Mouse (Mus musculus) midbrain, embryonic 13.5 days (tissue): ENCODE results near the gene Rmnd5b. TPM values are rescaled to one million over a fixed set of nuclear protein-coding genes. Genes with fewer than 3 reads are reported as not detected.

Source experiments
- ATAC-seq: fragments of 200-750 bp; cut with Nextera tagmentation; 2 replicates; pipeline ENCODE4 v1.8.0; 2017; ENCODE audit warnings: mild to moderate bottlenecking, moderate TSS enrichment, moderate library complexity
- H3K27ac ChIP-seq: fragments of 300-500 bp; sonication (generic); 2 replicates; pipeline ENCODE4 v1.5.1; 2015; ENCODE audit warnings: inconsistent platforms, mild to moderate bottlenecking, moderate library complexity
- H3K27me3 ChIP-seq: fragments of 300-500 bp; sonication (generic); 2 replicates; pipeline ENCODE4 v1.6.1; 2015; ENCODE audit warnings: mild to moderate bottlenecking, inconsistent platforms
- H3K36me3 ChIP-seq: fragments of 300-500 bp; sonication (generic); 2 replicates; pipeline ENCODE4 v1.6.1; 2015; ENCODE audit warnings: mild to moderate bottlenecking, inconsistent platforms
- H3K4me1 ChIP-seq: fragments of 300-500 bp; sonication (generic); replicated peaks from 2 replicates; pipeline ENCODE4 v1.6.1; 2015; ENCODE audit warnings: inconsistent platforms
- H3K4me2 ChIP-seq: fragments of 300-500 bp; sonication (generic); replicated peaks from 2 replicates; pipeline ENCODE4 v1.6.1; 2015; ENCODE audit warnings: moderate library complexity, mild to moderate bottlenecking, inconsistent platforms
- H3K4me3 ChIP-seq: fragments of 300-500 bp; sonication (generic); replicated peaks from 2 replicates; pipeline ENCODE4 v1.5.1; 2015; ENCODE audit warnings: mild to moderate bottlenecking, inconsistent platforms
- H3K9ac ChIP-seq: fragments of 300-500 bp; sonication (generic); replicated peaks from 2 replicates; pipeline ENCODE4 v1.6.1; 2015; ENCODE audit warnings: mild to moderate bottlenecking, inconsistent platforms
- H3K9me3 ChIP-seq: fragments of 300-500 bp; sonication (generic); 2 replicates; pipeline ENCODE4 v1.6.1; 2016; ENCODE audit warnings: mild to moderate bottlenecking, inconsistent platforms
- WGBS: fragments of 180-500 bp; shearing (Covaris S2); methylation state at CpG from one replicate; pipeline ENCODE4 v1.1.7; 2015; 5-methylcytosine and 5-hydroxymethylcytosine counted together
- polyA plus RNA-seq: library from polyadenylated mRNA; unstranded; fragments of >200 nt; fragmentation: Nextera tagmentation; extraction: Ambion mirVana; gene quantifications from 2 replicates; pipeline ENCODE4 v1.2.1, GENCODE M21; 2015

The Rmnd5b gene
- polyA plus RNA-seq, 1 experiment from 2014 or later, result 71.8 TPM

DNA sequence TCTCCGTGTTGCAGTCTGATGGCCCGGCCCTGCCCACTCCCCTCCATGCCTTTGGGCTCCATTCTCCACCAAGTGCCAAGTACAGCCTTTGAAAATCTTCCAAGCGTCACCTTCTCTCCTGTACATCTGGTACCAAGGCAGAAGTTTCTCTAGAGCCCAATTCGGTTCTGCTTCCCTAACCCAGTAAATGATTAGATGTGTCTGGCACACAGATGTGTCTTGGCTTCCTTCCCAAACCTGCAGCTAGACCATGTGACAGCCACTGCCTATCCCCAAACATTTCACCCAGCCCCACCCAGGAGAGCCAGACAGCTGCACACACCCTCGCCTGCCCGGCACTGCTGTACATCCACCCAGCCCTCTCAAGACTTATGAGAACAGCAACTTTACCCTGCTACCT is 23.0 kb upstream of the Rmnd5b start:
- WGBS, result 82% methylated on average over 6 of the region's 6 CpGs

GRCm38 (mm10) chr11:51658291-51658690 is 22.6 kb upstream of the Rmnd5b start:
- Histone ChIP-seq H3K27me3 (no peaks in the 10 kb centered on the region), H3K36me3 (no peaks in the 10 kb centered on the region), H3K9ac (no peak overlapping the region), H3K4me2 (no peak overlapping the region), H3K27ac (peak overlapping the region; percentile 9; the same call in 1 of the 2 replicates), H3K4me1 (no peaks in the 10 kb centered on the region), H3K4me3 (no peak overlapping the region), H3K9me3 (no peaks in the 10 kb centered on the region)
- WGBS, result 74% methylated on average over 7 of the region's 7 CpGs
- no peak for ATAC-seq

More for the DNA sequence above, 23.0 kb upstream of the Rmnd5b start:
- Histone ChIP-seq H3K27me3 (no peaks in the 10 kb centered on the region), H3K9ac (no peak overlapping the region), H3K27ac (no peak overlapping the region), H3K36me3 (no peaks in the 10 kb centered on the region), H3K9me3 (no peaks in the 10 kb centered on the region), H3K4me1 (no peaks in the 10 kb centered on the region), H3K4me2 (no peak overlapping the region), H3K4me3 (no peak overlapping the region)
- ATAC-seq, result no peak

- H3K4me2 ChIP-seq, result no peak overlapping the region
- ATAC-seq, result no peak
- H3K36me3 ChIP-seq, result no peaks in the 10 kb centered on the region
- H3K27ac ChIP-seq, result no peak overlapping the region
- 85% methylated on average over 10 of the region's 10 CpGs for WGBS
- H3K9ac ChIP-seq, result no peak overlapping the region
- no peaks in the 10 kb centered on the region for H3K4me1 ChIP-seq
- no peaks in the 10 kb centered on the region; the same call in 1 of the 2 replicates for H3K27me3 ChIP-seq
- H3K4me3 ChIP-seq, result no peak overlapping the region
- H3K9me3 ChIP-seq, result no peaks in the 10 kb centered on the region
Observed at GRCm38 (mm10) chr11:51656798-51657521, 21.3 kb upstream of the Rmnd5b start.

DNA sequence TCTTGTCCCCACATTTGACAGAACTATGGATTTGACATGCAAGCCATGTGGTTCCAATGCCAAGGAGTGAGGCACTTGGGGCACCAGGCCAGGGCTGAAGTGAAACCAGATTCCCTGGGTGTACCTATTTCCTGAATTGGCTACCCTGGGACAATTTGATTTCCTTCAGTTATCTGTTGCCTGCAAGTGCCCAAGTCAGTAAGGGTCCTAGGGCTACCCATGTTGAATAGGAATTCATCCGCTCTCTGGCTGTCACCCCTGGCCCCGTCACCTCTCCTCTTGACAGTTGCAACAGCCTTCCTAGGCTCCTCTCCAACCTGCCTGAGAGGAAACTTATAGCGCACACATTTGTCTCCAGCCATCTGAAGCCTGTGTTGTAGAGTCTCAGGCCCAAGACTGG is 19.2 kb upstream of the Rmnd5b start:
- H3K27me3 ChIP-seq, result peaks cover 13% of the 10 kb centered on the region
- no peaks in the 10 kb centered on the region for H3K9me3 ChIP-seq
- H3K9ac ChIP-seq, result no peak overlapping the region
- H3K4me3 ChIP-seq, result no peak overlapping the region
- 87% methylated on average over 3 of the region's 3 CpGs for WGBS
- H3K4me1 ChIP-seq, result peaks cover 13% of the 10 kb centered on the region
- H3K27ac ChIP-seq, result no peak overlapping the region
- no peaks in the 10 kb centered on the region for H3K36me3 ChIP-seq
- no peak overlapping the region for H3K4me2 ChIP-seq
- no peak for ATAC-seq

- Histone ChIP-seq H3K9me3 (no peaks in the 10 kb centered on the region), H3K36me3 (no peaks in the 10 kb centered on the region)
Observed at GRCm38 (mm10) chr11:51653736-51654135, 18.0 kb upstream of the Rmnd5b start.

DNA sequence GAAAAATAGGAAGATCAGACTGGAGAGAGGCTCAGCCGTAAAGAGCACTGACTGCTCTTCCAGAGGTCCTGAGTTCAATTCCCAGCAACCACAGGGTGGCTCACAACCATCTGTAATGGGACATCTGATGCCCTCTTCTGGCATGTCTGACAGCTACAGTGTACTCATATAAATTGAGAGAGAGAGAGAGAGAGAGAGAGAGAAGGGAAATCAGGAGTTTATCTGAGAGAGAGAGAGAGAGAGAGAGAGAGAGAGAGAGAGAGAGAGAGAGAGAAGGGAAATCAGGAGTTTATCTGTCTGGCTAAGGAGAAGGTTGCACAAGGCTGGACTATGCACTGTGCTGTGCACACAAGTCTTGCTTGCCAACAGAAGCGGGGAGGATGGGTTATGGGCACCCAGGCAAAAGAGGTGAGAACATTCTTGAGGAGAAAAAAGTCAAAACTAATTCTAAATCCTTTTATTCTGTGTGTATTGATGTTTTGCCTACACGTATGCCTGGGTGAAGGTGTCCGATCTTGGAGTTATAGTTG is 17.3 kb upstream of the Rmnd5b start:
- H3K27ac ChIP-seq, result no peak overlapping the region
- ATAC-seq, result no peak
- H3K4me2 ChIP-seq, result no peak overlapping the region
- peaks cover 31% of the 10 kb centered on the region for H3K4me1 ChIP-seq
- H3K9ac ChIP-seq, result no peak overlapping the region
- no peaks in the 10 kb centered on the region for H3K36me3 ChIP-seq
- 94% methylated on average over 4 of the region's 4 CpGs for WGBS
- H3K4me3 ChIP-seq, result no peak overlapping the region
- no peaks in the 10 kb centered on the region for H3K9me3 ChIP-seq
- peaks cover 24% of the 10 kb centered on the region for H3K27me3 ChIP-seq

More at GRCm38 (mm10) chr11:51653736-51654135, 18.0 kb upstream of the Rmnd5b start:
- H3K27me3 ChIP-seq, result peaks cover 24% of the 10 kb centered on the region
- peaks cover 24% of the 10 kb centered on the region for H3K4me1 ChIP-seq
- H3K4me3 ChIP-seq, result no peak overlapping the region
- 86% methylated on average over 6 of the region's 6 CpGs for WGBS
- no peak overlapping the region for H3K27ac ChIP-seq
- ATAC-seq, result no peak
- no peak overlapping the region for H3K4me2 ChIP-seq
- no peak overlapping the region for H3K9ac ChIP-seq

- H3K27ac ChIP-seq, result no peak within 1 kb of the TSS
- ATAC-seq, result peak; percentile 78
- peaks cover 31% of the 10 kb centered on the region for H3K4me1 ChIP-seq
- peak within 1 kb of the TSS; percentile 67 for H3K9ac ChIP-seq
- H3K4me2 ChIP-seq, result peak within 1 kb of the TSS; percentile 90
- peaks cover 24% of the 10 kb centered on the region for H3K27me3 ChIP-seq
- H3K4me3 ChIP-seq, result peak within 1 kb of the TSS; percentile 58
- no peaks in the 10 kb centered on the region for H3K36me3 ChIP-seq
- WGBS, result under 1% methylated on average over 70 of the region's 70 CpGs
- no peaks in the 10 kb centered on the region for H3K9me3 ChIP-seq
Observed at GRCm38 (mm10) chr11:51650691-51651515, 15.2 kb upstream of the Rmnd5b start, which contains the start of the genes N4bp3 and D930048N14Rik. Gene N4bp3, minus strand, starts transcription at chr11:51650842. Gene D930048N14Rik, plus strand, starts transcription at chr11:51650954.

DNA sequence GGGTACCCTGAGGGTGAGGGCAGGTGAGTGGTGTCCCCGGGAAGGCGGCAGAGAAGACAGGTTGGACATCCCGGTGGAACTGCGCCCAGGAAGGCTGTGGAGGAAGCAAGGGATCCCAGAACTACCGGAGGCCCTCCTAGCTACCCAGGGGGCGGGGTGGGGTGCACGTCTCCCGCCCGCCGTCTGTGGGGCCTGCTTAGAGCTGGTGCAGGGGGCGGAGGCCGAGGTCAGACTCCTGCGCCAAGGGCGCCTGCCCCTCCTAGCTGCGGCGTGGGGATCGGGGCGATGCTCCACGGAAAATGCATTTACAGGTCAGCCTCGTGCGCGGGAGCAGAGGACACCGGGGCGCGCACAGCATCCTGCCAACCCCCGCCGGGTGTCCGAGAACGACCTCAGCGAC is 14.6 kb upstream of the Rmnd5b start:
- H3K27me3 ChIP-seq, result peaks cover 24% of the 10 kb centered on the region
- WGBS, result 1% methylated on average over 30 of the region's 30 CpGs
- H3K27ac ChIP-seq, result no peak overlapping the region
- peak overlapping the region; percentile 67 for H3K9ac ChIP-seq
- H3K4me3 ChIP-seq, result peak overlapping the region; percentile 58
- peak overlapping the region; percentile 90 for H3K4me2 ChIP-seq
- no peaks in the 10 kb centered on the region for H3K36me3 ChIP-seq
- peaks cover 31% of the 10 kb centered on the region for H3K4me1 ChIP-seq
- H3K9me3 ChIP-seq, result no peaks in the 10 kb centered on the region
- ATAC-seq, result no peak

DNA sequence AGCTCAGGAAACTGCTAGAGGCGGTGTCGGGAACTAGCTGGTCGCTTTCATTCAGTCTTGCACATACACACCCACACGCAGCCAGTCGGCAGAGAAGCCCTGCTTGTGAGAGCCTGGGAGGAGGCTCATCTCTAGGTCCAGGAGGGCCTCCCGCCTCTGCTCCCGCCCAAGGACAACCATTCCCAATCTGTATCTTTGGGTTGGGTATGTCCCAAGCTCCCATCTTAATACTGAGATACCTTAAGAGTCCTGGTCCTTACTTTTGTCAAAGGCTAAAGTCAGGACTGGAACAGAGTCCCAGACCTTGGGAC is 14.1 kb upstream of the Rmnd5b start:
- H3K4me2 ChIP-seq, result peak overlapping the region; percentile 90
- H3K9me3 ChIP-seq, result no peaks in the 10 kb centered on the region
- no peak for ATAC-seq
- H3K27me3 ChIP-seq, result peaks cover 24% of the 10 kb centered on the region
- H3K9ac ChIP-seq, result peak overlapping the region; percentile 67; the same call in 1 of the 2 replicates
- 5% methylated on average over 7 of the region's 7 CpGs for WGBS
- peaks cover 31% of the 10 kb centered on the region for H3K4me1 ChIP-seq
- no peaks in the 10 kb centered on the region for H3K36me3 ChIP-seq
- no peak overlapping the region for H3K27ac ChIP-seq
- H3K4me3 ChIP-seq, result peak overlapping the region; percentile 58

- WGBS, result 20% methylated on average over 11 of the region's 11 CpGs
- peak; percentile 22; the same call in 1 of the 2 replicates for ATAC-seq
- H3K27ac ChIP-seq, result no peak overlapping the region; the same call in 1 of the 2 replicates
Observed at GRCm38 (mm10) chr11:51649111-51649888, 13.6 kb upstream of the Rmnd5b start.

DNA sequence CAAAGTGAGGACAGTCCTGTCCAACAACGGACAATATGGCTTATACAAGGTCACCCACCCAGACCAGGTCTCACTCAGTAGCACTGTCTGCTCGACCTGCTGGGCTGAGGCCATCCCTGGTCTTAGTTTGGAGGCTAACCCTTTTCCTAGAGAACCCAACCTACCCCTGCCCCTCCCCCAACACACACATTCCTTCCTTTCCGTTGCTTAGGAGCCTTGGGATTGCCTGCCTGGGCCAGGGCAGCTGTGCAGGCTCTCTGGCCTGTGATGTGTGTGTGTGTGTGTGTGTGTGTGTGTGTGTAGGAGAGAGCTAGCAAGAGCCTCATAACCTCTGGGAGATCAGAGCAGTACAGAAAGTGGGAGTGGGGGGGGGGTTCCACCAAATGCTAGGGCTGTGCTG is 12.9 kb upstream of the Rmnd5b start:
- Histone ChIP-seq H3K36me3 (no peaks in the 10 kb centered on the region), H3K4me1 (peaks cover 31% of the 10 kb centered on the region), H3K27ac (no peak overlapping the region; the same call in 1 of the 2 replicates), H3K4me2 (peak overlapping the region; percentile 9; the same call in 1 of the 2 replicates), H3K4me3 (no peak overlapping the region), H3K9me3 (no peaks in the 10 kb centered on the region), H3K27me3 (peaks cover 24% of the 10 kb centered on the region), H3K9ac (no peak overlapping the region)
- 4% methylated on average over 3 of the region's 3 CpGs for WGBS
- ATAC-seq, result peak; percentile 40

More at GRCm38 (mm10) chr11:51649111-51649888, 13.6 kb upstream of the Rmnd5b start:
- peaks cover 24% of the 10 kb centered on the region for H3K27me3 ChIP-seq
- H3K4me2 ChIP-seq, result peak overlapping the region; percentile 90
- peaks cover 31% of the 10 kb centered on the region for H3K4me1 ChIP-seq
- peak overlapping the region; percentile 58 for H3K4me3 ChIP-seq
- H3K9me3 ChIP-seq, result no peaks in the 10 kb centered on the region
- no peaks in the 10 kb centered on the region for H3K36me3 ChIP-seq
- H3K9ac ChIP-seq, result peak overlapping the region; percentile 67; the same call in 1 of the 2 replicates
